Mouse (Mus musculus): ENCODE measurements around the gene Rab11a. TPM values are rescaled to one million over a fixed set of nuclear protein-coding genes. Genes with fewer than 3 reads are reported as not detected.
"Not testable (repeated sequence)": the region's sequence is repeated elsewhere in the genome, so short reads cannot be mapped to it uniquely, and the experiment has no call there.

Gene Rab11a
- polyA plus RNA-seq, 1 experiment from 2014 or later, result 346 TPM

DNA sequence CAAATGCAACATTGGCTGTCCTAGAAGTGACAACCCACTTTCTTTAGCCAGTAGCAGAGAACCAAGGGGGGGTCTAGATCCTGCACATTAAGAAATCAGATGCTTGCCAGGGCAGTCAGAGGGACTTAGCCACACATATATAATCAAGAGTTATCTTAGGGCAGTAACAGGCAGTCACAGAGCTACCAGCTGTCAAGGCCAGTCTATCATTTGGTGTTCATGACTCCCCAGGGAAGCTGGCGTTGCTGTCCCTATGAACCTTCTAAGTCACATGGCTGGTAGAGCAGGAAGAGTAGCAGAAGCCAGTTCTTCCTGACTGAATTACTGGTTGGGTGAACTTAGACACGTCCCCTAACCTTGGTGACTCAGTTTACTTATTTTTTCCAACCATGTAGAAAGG lies 44.5 kb downstream of the Rab11a start:
- ATAC-seq (ENCODE audit: insufficient number of reproducible peaks, low FRiP score), result no peak
- H3K27me3 ChIP-seq (replicated peaks), result no peaks in the 10 kb centered on the region
- H3K4me2 ChIP-seq, result no peak overlapping the region
- no peak overlapping the region for H3K4me3 ChIP-seq
- no peak overlapping the region for H3K9ac ChIP-seq
- peaks cover 31% of the 10 kb centered on the region for H3K36me3 ChIP-seq
- H3K27ac ChIP-seq (ENCODE audit: poor library complexity, severe bottlenecking), result no peak overlapping the region
- H3K4me1 ChIP-seq (replicated peaks), result 0 out of 2 replicates have a peak, but pooled peaks cover 4% of the 10 kb centered on the region
- 78% methylated on average over 2 of the region's 2 CpGs for WGBS
- H3K9me3 ChIP-seq (replicated peaks), result no peaks in the 10 kb centered on the region

- Histone ChIP-seq H3K4me3 (no peak overlapping the region), H3K27me3 (replicated peaks) (no peaks in the 10 kb centered on the region), H3K27ac (ENCODE audit: poor library complexity, severe bottlenecking) (no peak overlapping the region), H3K9me3 (replicated peaks) (no peaks in the 10 kb centered on the region), H3K9ac (no peak overlapping the region), H3K4me1 (replicated peaks) (0 out of 2 replicates have a peak, but pooled peaks cover 4% of the 10 kb centered on the region), H3K4me2 (no peak overlapping the region), H3K36me3 (peaks cover 20% of the 10 kb centered on the region)
- 14% methylated on average over 7 of the region's 7 CpGs for WGBS
- ATAC-seq (ENCODE audit: insufficient number of reproducible peaks, low FRiP score), result 0 out of 2 replicates have a peak, but pooled peaks have one; percentile 23
Measured at GRCm38 (mm10) chr9:64691176-64691575, 46.4 kb downstream of the Rab11a start.

DNA sequence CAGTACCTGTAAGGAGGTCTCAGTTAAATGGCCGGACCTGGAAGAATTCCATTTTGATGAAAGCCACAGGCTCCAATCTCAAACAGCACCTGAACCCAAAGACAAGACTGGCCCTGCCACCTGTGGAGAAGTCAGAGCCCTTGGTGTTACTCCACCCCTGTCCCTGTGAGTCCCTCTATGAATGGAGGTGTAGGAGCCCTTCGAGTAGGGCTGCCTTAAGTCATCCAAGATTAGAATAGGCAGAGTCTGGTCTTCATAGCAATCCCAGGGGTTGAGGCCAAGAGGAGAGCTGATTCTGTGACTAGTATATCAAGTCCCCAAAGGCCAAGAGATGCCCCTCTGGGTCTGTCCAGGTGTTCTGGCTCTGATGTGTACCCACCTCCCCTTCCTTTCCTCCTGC lies 46.8 kb downstream of the Rab11a start:
- 86% methylated on average over 2 of the region's 2 CpGs for WGBS

GRCm38 (mm10) chr9:64688015-64688394 lies 49.6 kb downstream of the Rab11a start:
- H3K4me2 ChIP-seq, result no peak overlapping the region
- H3K4me3 ChIP-seq, result no peak overlapping the region
- no peak overlapping the region for H3K9ac ChIP-seq
- H3K27me3 ChIP-seq (replicated peaks), result no peaks in the 10 kb centered on the region
- H3K4me1 ChIP-seq (replicated peaks), result 0 out of 2 replicates have a peak, but pooled peaks cover 4% of the 10 kb centered on the region
- H3K27ac ChIP-seq (ENCODE audit: poor library complexity, severe bottlenecking), result no peak overlapping the region
- WGBS, result 44% methylated on average over 1 of the region's 1 CpGs
- H3K36me3 ChIP-seq, result no peaks in the 10 kb centered on the region
- no peaks in the 10 kb centered on the region for H3K9me3 ChIP-seq (replicated peaks)
- ATAC-seq (ENCODE audit: insufficient number of reproducible peaks, low FRiP score), result no peak

More for the DNA sequence above, 46.8 kb downstream of the Rab11a start:
- Histone ChIP-seq H3K9me3 (replicated peaks) (no peaks in the 10 kb centered on the region), H3K27ac (ENCODE audit: poor library complexity, severe bottlenecking) (no peak overlapping the region), H3K36me3 (peaks cover 18% of the 10 kb centered on the region), H3K4me2 (no peak overlapping the region), H3K4me3 (no peak overlapping the region), H3K27me3 (replicated peaks) (no peaks in the 10 kb centered on the region), H3K9ac (no peak overlapping the region), H3K4me1 (replicated peaks) (0 out of 2 replicates have a peak, but pooled peaks cover 4% of the 10 kb centered on the region)
- no peak for ATAC-seq (ENCODE audit: insufficient number of reproducible peaks, low FRiP score)

- Histone ChIP-seq H3K4me3 (no peak overlapping the region), H3K4me1 (replicated peaks) (0 out of 2 replicates have a peak, but pooled peaks cover 4% of the 10 kb centered on the region), H3K27me3 (replicated peaks) (no peaks in the 10 kb centered on the region), H3K36me3 (no peaks in the 10 kb centered on the region), H3K9ac (no peak overlapping the region), H3K4me2 (no peak overlapping the region), H3K27ac (ENCODE audit: poor library complexity, severe bottlenecking) (no peak overlapping the region), H3K9me3 (replicated peaks) (no peaks in the 10 kb centered on the region)
- ATAC-seq (ENCODE audit: insufficient number of reproducible peaks, low FRiP score), result no peak
- WGBS, result 67% methylated on average over 13 of the region's 13 CpGs
Measured at GRCm38 (mm10) chr9:64687122-64688014, 50.2 kb downstream of the Rab11a start.

GRCm38 (mm10) chr9:64671341-64672319 lies 65.9 kb downstream of the Rab11a start:
- H3K4me1 ChIP-seq (replicated peaks); H3K9me3 ChIP-seq (replicated peaks); H3K4me2 ChIP-seq; H3K27me3 ChIP-seq (replicated peaks); H3K36me3 ChIP-seq; H3K9ac ChIP-seq; H3K27ac ChIP-seq (ENCODE audit: poor library complexity, severe bottlenecking); H3K4me3 ChIP-seq: not testable (repeated sequence)
- 0 out of 2 replicates have a peak, but pooled peaks have one; percentile 15 for ATAC-seq (ENCODE audit: insufficient number of reproducible peaks, low FRiP score)
- WGBS, result 36% methylated on average over 7 of the region's 11 CpGs

DNA sequence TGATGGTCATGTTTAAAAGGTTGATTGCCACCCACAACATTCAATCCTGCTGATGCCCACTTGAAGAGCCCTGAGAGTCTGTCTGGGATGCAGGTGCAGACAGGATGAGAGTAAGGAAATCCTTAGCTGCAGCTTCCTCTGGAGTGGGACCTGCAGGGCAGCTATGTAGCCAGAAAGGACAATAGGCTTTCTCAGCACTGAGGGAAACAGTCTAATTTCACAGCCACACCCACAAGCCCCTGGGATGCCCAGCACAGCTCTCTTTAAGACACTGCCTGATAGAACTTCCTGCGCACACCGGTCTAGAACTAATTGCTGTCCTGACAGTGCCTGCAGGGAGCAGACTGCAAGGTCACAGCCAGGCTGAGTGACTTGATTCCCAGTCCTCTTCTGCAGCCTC lies 69.6 kb downstream of the Rab11a start:
- no peaks in the 10 kb centered on the region for H3K36me3 ChIP-seq
- no peak overlapping the region for H3K4me2 ChIP-seq
- H3K9me3 ChIP-seq (replicated peaks), result no peaks in the 10 kb centered on the region
- 85% methylated on average over 2 of the region's 2 CpGs for WGBS
- H3K4me1 ChIP-seq (replicated peaks), result no peaks in the 10 kb centered on the region
- no peak overlapping the region for H3K4me3 ChIP-seq
- no peak overlapping the region for H3K27ac ChIP-seq (ENCODE audit: poor library complexity, severe bottlenecking)
- peaks cover 8% of the 10 kb centered on the region for H3K27me3 ChIP-seq (replicated peaks)
- no peak overlapping the region for H3K9ac ChIP-seq
- ATAC-seq (ENCODE audit: insufficient number of reproducible peaks, low FRiP score), result no peak

- H3K36me3 ChIP-seq, result no peaks in the 10 kb centered on the region
- no peak overlapping the region for H3K4me2 ChIP-seq
- no peaks in the 10 kb centered on the region for H3K4me1 ChIP-seq (replicated peaks)
- WGBS, result 10% methylated on average over 5 of the region's 5 CpGs
- no peak overlapping the region for H3K4me3 ChIP-seq
- no peaks in the 10 kb centered on the region for H3K9me3 ChIP-seq (replicated peaks)
- no peak overlapping the region for H3K27ac ChIP-seq (ENCODE audit: poor library complexity, severe bottlenecking)
- ATAC-seq (ENCODE audit: insufficient number of reproducible peaks, low FRiP score), result no peak
- no peak overlapping the region for H3K9ac ChIP-seq
- H3K27me3 ChIP-seq (replicated peaks), result peaks cover 8% of the 10 kb centered on the region
Measured at GRCm38 (mm10) chr9:64667513-64667912, 70.0 kb downstream of the Rab11a start.

GRCm38 (mm10) chr9:64666549-64666948 lies 71.0 kb downstream of the Rab11a start:
- peaks cover 8% of the 10 kb centered on the region for H3K27me3 ChIP-seq (replicated peaks)
- WGBS, result 32% methylated on average over 4 of the region's 4 CpGs
- H3K27ac ChIP-seq (ENCODE audit: poor library complexity, severe bottlenecking), result no peak overlapping the region
- no peak overlapping the region for H3K9ac ChIP-seq
- no peak overlapping the region for H3K4me2 ChIP-seq
- H3K9me3 ChIP-seq (replicated peaks), result no peaks in the 10 kb centered on the region
- H3K36me3 ChIP-seq, result no peaks in the 10 kb centered on the region
- H3K4me1 ChIP-seq (replicated peaks), result no peaks in the 10 kb centered on the region
- no peak for ATAC-seq (ENCODE audit: insufficient number of reproducible peaks, low FRiP score)
- no peak overlapping the region for H3K4me3 ChIP-seq

All from heart, embryonic 12.5 days (tissue).